Mouse (Mus musculus) CH12F3 (cell line): Measurements from ENCODE around the gene Foxo1.

ENCODE experiments used
- in situ Hi-C: fragments of 300-500 bp; cut with MboI; formaldehyde crosslinking; loops from 2 replicates; pipeline ENCODE4 v1.14.3; 2020; ENCODE audit warnings: low sequenced_read_pairs

The Foxo1 gene

DNA sequence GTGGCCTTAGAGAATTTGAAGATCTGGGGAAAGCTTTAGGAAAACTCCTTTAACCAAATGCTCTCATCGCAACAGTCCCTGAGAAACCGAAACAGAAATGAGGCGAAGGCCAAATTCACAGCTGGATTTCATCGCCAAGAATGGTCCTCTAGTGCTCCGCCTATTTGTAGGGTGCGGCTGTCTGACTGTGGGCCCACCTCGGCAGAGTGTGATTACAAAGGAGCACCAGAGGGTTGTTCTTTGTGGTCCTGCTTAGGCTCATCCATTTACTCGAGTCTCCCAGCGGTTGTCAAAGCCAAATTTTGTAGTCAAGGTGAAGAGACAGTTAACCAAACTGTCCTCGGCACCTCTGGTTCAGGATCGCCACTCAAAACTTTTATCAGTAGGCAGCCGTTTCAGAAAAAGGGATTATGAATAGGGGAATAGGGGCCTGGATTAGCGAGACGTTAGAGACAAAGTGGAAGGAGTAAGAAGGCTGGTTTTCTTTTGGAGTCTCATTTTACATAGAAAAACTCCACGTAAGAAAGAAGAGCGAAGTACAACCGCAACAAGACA is 1.5 kb upstream of the Foxo1 start:
- in situ Hi-C loops, result loop anchor here (10.0 kb wide), 2 partner anchors 488 to 578 kb away; no protein-coding TSS in a partner anchor

DNA sequence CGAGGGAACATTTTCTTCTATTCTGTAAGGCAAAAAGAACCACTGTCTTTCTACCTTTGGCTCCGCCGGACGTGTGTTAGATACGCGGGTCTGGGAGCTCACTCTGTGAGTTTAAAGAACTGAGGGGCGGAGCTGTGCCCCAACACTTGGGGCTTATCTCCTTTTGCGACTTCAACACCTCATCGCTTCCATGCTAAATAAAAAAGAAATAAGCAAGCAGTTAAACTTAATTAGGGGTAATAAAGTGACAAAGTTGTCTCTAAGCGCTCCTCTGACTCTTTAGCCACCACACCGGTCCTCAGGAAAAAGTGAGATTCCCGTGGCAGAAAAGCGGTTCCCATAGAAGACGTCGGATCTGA is 864 bp upstream of the Foxo1 start:
- in situ Hi-C loops, result loop anchor here (10.0 kb wide), 2 partner anchors 488 to 578 kb away; no protein-coding TSS in a partner anchor

DNA sequence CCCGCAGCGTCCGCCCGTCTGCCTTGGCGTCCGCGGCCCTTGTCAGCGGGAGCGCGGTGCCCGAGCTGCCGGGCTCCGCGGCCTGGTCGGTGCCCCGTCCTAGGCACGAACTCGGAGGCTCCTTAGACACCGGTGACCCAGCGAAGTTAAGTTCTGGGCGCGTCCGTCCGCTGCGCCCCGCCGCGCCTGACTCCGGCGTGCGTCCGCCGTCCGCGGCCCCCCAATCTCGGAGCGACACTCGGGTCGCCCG is 276 bp downstream of the Foxo1 start:
- in situ Hi-C loops, result loop anchor here (10.0 kb wide), 2 partner anchors 486 to 576 kb away; no protein-coding TSS in a partner anchor

DNA sequence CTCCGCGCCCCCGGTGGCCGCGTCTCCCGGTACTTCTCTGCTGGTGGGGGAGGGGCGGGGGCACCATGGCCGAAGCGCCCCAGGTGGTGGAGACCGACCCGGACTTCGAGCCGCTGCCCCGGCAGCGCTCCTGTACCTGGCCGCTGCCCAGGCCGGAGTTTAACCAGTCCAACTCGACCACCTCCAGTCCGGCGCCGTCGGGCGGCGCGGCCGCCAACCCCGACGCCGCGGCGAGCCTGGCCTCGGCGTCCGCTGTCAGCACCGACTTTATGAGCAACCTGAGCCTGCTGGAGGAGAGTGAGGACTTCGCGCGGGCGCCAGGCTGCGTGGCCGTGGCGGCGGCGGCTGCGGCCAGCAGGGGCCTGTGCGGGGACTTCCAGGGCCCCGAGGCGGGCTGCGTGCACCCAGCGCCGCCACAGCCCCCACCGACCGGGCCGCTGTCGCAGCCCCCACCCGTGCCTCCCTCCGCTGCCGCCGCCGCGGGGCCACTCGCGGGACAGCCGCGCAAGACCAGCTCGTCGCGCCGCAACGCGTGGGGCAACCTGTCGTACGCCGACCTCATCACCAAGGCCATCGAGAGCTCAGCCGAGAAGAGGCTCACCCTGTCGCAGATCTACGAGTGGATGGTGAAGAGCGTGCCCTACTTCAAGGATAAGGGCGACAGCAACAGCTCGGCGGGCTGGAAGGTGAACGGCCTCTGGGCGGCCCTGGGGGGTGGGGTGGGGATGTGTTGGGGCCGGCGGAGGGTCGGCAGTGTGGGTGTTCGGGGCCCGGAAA is 789 bp downstream of the Foxo1 start:
- in situ Hi-C loops, result loop anchor here (10.0 kb wide), 2 partner anchors 486 to 576 kb away; no protein-coding TSS in a partner anchor

DNA sequence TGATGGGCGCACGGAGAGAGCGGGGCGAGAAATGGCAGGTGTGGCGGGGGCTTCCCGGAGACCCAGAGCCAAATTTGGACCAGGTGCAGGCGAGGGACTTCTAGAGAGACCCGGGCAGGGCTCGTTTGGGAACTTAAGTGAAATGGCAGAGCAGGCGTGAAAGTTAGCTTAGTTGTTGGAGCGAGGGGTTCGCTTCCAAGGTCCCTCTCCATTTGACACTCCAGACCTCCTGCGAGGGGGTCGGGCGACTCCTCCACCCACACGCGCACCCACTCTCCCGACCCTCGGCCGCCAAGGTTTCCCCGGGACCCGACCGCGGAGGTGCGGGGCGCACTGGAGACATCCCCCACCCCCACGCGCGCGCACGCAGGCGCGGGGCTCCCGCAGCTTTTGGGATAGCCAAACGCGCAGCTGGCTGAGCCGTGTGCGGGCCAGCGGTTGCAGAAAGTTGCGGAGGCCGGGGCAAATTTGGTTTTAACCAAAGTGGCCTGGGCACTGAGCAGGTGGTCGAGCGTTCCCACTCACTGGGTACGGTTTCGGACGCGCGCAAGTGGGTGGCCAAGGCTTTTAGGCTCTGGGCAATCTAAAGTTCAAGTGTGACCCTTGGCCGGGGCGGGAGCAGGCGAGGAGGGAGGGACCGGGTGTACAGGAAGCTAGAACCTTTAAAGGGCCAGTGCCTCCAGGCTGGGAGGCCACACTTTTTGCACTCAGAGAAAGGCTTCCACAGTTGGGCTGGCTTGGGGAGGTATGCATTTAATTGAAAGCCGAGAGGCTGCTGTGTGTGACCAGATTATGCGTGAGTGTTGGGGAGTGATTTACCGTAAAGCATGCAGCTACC is 1.6 kb downstream of the Foxo1 start:
- in situ Hi-C loops, result loop anchor here (10.0 kb wide), 2 partner anchors 485 to 575 kb away; no protein-coding TSS in a partner anchor

DNA sequence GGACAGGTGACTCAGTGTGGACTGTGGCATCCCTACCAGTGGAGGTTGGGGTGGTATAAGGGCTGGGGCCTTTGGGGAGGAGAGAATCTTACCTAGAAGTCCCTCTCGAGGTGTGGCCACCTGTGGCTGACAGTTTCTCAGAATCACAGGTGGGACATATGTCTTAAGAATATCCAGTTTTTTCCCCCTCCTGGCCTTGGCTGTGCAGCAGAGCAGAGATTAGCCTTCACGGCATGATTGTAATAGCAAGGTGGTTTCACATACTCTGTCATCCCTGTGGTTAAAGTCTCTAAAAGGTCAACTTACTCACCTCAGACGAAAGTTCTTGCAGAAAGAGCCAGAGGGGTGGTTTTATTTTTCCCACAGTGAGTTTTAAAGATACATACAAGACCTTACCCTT is 2.4 kb downstream of the Foxo1 start:
- in situ Hi-C loops, result no loop called here

DNA sequence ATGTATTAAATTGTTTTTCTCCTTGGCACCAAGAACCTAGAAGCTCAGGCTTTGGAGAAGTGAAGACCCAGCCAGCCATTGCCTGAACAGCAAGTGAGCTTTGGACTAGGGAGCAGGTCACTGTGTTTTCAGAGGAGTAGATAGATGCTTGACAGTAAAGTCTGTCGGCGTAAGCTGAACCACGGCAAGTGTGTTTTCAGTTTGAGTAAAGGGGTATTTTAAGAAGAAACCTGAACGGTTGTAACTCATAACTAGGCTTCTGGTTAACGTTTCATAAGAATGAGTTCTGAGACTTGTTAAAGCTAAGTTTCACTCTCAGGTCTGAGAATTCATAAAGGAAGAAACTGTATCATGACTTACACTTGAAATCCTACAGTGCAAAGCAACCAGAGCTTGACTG is 3.2 kb downstream of the Foxo1 start:
- in situ Hi-C loops, result no loop called here

DNA sequence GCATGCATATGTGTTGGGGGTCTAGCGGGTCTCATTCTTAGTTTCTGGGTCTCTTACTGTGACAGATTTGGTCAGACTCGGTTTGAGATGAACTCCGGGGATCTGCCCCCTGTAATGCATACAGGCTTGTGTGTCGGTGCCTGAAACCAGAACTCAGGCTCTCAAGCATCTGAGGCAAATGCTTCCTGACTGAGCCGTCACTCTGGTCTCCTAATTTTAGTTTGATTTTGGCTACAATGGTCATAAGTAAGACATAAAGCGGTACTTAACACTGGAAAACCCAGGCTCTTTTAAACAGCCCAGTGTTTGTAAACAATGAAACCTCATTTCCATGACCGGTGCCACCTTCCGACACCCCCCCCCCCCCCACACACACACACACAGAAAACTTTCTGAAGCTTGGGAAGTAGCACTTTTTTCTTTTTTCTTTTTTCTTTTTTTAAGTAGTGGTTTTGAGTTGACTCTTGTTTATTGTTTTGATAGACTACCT is 4.3 kb downstream of the Foxo1 start:
- in situ Hi-C loops, result no loop called here

DNA sequence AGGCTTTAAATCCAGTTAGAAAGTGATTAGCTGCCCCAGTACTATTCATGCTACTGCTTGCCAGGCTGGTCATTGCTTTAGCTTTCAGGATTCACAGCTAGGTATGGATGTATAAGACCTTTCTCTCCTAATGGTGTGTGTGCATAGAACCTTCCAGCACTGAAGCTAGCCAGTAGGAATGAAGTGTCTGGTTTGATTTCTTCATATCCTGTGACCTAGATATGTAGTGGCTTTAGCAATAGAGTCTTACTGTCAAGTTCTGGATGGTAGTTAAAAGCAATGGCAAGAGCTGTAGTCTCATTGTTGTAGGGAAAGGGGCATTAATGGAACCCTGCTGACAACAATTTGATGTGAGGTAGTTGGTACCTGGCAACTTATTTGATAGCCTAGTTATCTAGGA is 6.3 kb downstream of the Foxo1 start:
- in situ Hi-C loops, result no loop called here

DNA sequence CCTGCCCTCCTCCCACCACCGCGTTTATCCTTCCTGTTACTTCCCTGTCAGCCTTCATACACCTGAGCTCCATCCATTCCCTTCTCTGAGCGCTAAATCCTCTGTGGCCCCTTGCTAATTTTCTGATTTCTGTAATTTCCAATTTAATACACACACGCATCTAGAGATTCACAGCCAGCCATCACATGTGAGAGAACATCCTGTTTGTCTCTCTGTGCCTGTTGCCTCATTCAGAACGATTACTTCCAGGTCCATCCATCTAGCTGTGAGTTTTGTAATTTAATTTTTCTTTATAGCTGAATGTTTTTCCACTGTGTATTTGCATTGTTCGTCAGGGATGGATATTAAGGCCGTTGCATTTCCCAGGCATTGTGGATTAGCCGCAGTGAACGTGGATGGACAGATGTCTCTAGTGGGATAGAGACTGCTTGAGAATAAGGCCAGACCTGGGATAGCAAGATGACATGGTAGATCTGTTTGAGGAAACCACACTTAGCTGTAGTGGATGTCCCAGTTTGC is 7.0 kb downstream of the Foxo1 start:
- in situ Hi-C loops, result no loop called here

DNA sequence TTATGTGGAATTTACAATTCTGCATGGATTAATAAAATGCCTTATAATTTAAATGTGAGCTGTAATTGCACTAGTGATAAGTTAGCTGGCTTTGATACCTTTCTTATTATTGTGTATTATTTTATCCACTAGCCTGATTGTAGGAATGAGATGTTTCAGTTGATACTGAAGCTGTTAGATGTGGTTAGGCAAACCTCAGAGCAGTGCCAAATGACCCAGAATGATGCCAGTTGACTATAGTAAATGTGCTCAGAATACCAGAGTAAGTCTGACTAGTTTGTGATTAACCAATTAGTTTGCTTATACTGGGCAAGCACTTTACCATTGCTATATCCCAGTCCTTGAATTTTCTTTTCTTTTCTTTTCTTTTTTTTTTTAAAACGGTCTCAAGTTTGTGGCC is 12.5 kb downstream of the Foxo1 start:
- in situ Hi-C loops, result no loop called here

DNA sequence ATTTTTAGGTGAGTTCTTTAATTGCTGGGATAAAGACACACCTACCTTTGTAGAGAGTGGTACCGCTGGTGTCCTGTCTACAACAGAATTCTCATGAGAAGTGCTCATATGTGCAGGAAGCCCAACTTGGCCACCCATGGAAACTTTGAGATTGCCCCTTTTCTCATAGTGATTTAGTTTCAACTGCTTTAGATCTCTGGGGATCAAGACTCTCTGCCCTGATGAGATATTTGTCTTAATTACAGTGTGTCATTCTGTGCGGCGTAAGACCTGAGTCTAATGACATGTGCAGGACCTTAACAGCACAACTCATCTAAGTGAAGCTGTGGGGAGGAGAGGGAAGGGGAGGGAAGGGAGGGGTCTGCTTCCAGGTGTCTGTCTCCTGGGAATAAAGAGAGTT is 13.7 kb downstream of the Foxo1 start:
- in situ Hi-C loops, result no loop called here

DNA sequence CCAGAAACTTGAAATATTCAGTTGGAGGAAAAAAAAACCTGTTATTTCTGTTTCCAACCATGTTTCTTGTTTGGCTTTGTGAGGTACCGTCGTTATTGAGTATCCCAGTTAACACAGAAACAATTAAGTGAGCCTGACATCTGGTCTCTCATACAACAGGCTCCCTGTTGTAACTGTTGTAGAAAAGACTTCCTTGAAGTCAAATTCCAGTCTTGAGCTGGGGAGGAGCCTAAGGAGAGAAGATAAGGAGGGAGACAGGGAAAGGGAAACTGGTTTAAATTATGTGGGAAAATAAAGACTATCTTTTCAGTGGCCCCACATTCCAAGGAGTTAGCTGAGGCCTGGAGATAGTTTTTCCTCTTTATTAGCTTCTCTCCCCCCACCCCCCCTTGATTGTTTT is 14.2 kb downstream of the Foxo1 start:
- in situ Hi-C loops, result no loop called here

DNA sequence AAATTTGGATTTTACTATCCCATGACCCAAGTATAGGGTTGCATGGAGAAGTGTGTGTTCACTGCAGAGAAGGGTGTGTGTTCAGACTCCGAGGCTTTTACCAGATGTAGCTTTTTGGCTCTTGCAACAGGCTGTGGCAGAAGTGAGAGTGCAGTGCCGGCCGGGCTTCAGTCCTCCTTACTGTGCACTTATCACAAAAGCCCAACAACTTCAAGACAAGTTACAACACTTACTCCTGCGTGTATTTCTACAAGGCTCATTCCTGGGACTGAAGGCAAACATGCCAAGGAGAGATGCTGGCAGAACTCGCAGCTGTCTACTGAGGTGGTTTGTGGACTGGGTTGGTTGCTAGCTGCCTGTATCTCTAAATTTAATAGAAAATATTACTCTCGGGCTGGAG is 15.4 kb downstream of the Foxo1 start:
- in situ Hi-C loops, result no loop called here

DNA sequence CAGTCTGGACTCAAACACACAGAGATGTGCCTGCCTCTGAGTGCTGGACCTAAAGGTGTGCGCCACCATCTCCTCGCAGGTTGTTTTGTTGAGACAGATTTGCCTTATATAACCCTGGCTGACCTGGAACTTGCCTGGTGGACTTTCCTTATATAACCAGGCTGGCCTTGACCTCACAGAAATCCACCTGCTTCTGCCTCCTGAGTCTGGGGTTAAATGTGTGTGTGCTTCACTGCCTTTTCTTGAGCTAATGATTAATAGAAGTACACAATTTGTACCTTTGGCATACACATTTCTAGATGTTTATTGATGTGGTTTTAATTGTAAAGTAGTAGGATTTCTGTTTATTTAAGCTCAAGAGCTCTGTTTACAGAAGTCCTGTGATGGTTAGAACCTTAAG is 22.7 kb downstream of the Foxo1 start:
- in situ Hi-C loops, result no loop called here

DNA sequence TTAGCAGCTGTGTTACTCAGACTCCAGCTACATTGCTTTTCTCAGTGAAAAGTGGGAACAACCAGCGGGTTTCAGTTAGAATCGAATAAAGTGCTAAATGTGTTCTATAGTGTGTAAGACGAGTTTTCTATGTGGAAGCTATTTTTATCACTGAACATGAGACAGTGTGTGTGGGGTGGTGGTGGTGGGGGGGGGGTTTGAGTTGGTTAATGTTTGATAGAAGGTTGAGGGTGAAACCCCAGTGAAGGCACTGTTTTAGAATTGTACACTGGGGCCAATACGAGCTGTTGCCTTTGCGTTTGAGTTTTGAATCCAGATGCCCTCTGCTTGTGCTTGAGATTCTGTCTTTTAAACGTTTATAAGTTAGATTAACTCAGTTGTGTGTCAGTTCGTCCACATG is 24.4 kb downstream of the Foxo1 start:
- in situ Hi-C loops, result no loop called here

DNA sequence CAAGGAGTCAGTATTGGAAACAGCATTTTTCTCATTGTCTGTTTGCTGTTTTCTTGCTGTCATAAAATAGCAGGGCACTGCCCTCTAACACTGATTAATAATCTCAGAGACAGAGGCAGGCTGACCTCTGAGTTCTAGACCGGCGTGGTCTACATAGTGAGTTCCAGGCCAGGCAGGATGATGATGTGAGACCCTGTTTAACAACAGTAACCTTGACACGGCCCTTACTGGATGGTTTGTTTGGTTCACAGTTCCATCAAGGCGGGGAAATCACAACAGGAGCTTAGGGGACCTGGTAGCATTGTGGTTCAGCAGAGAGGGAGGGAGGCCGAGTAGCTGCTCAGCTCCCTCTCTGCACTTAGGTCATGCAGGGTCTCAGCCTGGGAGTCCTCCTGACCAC is 25.8 kb downstream of the Foxo1 start:
- in situ Hi-C loops, result no loop called here

DNA sequence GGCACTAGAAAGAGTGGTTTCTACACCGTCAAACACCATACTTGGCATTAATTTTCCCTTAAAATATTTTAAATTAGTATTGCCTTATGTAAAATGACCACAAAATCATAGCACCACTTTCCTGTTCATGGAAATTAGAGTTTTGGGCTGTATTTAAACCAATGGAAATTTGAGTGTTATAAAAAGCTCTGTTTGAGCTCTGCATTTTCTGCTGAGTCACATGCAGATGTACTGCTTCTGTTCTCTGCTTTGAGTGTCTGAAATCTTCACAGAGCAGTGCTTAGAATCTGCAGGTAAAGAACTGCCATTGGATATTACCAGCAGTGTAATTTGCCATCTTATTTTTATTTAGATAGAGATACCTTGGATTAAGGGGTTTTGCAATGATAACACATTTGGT is 27.6 kb downstream of the Foxo1 start:
- in situ Hi-C loops, result no loop called here

DNA sequence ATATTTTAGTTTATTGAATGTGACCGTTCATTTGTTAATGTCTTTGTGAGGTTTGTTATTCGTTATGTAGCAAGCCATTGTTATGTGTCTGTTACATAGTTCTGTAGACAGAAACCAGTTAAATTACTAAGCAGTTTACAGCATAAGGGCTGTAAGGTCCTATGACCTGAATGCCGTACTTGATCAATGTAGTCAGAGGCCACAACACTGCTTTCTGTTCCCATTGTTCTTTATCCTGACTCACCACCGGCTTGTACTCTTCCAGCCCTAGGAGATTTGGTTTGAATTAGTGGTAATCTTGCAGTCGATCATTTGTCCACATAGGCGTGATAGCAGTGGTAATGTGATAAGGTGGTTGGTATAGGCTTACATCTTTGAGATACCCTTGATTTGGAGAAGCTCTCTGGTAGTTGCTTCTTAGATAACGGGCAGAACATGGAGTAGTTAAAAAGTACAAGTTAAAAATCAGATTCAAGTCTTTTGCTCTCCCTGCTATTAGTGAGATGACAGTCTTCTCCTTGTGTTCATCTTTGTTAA is 28.2 kb downstream of the Foxo1 start:
- in situ Hi-C loops, result no loop called here

DNA sequence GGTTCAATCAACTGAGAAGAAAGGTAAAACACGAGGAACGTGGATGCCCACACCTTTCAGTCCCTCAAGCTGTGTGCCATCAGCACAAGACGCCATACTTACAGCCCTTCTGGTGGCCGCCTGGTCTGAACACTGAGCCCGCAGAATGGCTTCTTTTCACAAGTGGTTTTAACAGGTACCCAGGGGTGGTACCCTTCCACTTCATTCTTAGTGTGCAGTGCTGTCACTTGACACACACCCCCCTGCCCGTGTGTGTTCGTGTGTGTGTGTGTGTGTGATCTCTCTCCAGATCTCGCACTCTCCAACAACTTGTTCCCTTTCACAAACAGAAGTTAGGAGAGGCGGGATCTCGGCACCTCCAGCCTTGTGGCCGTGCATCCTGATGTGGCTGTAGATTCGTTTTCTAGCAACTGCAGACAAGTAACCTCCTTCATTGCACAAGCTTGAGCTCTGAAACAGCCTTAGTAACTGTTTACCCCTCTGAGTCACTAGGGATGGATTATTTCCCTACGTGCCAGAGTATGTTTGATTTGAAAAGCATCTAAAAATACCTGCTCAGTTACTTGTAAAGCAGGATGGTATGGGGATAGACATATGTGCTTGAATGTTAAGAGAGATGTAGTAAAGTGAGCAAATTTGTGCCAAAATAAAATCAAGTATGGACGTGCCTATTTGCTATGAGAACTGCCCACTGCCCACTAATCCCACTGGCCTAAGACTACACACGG is 29.3 kb downstream of the Foxo1 start:
- in situ Hi-C loops, result no loop called here

DNA sequence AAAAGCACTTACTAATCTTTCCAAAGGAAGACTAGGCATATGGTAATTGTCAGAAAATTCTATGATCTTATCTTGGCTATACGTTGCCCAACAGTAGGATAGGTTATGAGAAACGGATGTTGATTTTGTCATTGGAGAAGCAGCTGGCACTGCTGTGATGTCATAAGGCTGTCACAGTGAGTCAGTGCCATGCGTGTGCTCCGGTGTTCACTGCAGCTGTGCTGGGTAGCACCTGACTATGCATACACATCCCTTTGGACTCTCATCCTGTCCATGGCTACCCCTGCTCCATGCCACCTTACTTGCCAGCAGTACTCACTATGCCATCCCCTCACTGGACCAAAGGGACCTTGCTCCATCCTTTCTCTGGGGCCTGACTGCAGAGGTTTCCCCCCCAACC is 30.5 kb downstream of the Foxo1 start:
- in situ Hi-C loops, result no loop called here
